In the genomic region with DNA sequence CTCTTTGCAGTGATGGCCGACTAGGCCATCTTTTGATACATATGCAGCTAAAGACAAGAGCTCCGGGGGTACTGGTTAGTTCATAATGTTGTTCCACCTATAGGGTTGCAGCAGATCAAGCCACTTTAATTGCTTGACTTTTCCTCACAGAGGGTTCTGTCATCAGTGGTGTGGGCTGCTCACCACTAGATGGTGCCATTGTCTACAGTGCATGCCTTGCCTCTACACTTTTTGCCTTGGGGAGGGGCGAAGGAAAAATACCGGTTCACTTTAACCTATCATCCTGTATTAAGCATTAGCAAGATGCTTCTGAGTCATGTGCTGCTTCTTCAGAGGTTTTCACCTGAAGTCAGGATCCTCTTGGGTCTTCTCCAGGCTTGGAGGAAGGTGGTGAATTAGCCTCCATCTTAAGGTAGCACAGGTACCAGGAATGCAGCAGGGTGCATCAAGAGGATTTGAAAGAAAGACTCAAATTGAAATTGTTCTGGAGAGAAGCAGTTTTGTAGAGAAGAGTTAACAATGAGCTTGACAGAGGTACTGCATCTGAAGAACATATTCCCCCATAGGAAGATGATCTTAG, we compare ENCODE assay signal across 8 mouse cellular contexts.
DNase-seq lines count a peak whose midpoint lies in the region; ATAC-seq lines count a peak whose summit lies in the region.

No protein-coding gene starts in this region.

- peak; percentile 47 to 59 for DNase-seq in adrenal gland, adult 18-20 months (ENCODE audit: low spot score in 2 of 2)
- peak; percentile 67 for DNase-seq in embryo, embryonic 10.5 days (ENCODE audit: low spot score)
- DNase-seq in heart, postnatal 14 days, result peak; percentile 37 to 67
- DNase-seq in kidney, postnatal 4 days, result peak; percentile 70 to 74
- peak; percentile 48 for DNase-seq in lung, postnatal 25 days (ENCODE audit: low spot score)
- peak; percentile 13 for DNase-seq in retina, adult 2 months (ENCODE audit: low read depth, low spot score)
- peak; percentile 62 for DNase-seq in urinary bladder, postnatal 25 days (ENCODE audit: low spot score)

- intact Hi-C loops in heart, postnatal 14 days (cut with DNase I), result loop anchor here (10.0 kb wide), 3 partner anchors 160 to 500 kb away; no protein-coding TSS in a partner anchor

- ATAC-seq in CD4-positive, CD25-positive, alpha-beta regulatory T cell, adult 4 months, result peak; percentile 98

Comparison
In these comparisons a context has a peak if more than half of its experiments do, and no peak if none do; other contexts are left out.
1. Peak in every context shown above with its lines: DNase-seq and ATAC-seq.
2. DNase-seq: peak in every context shown above with its lines; median percentile 72 in kidney, postnatal 4 days; 67 in embryo, embryonic 10.5 days; 62 in urinary bladder, postnatal 25 days; 53 in adrenal gland, adult 18-20 months; 52 in heart, postnatal 14 days; 48 in lung, postnatal 25 days; 13 in retina, adult 2 months.